Mouse (Mus musculus): Measurements from ENCODE around the gene Vps54.
"Not testable (repeated sequence)": the region's sequence is repeated elsewhere in the genome, so short reads cannot be mapped to it uniquely, and the experiment has no call there.

Gene Vps54

GRCm38 (mm10) chr11:21239763-21240509, 855 bp downstream of the Vps54 start:
- no peak for DNase-seq (ENCODE audit: low read depth, low spot score)

- DNase-seq (ENCODE audit: low read depth, low spot score), result no peak
Measured at GRCm38 (mm10) chr11:21241351-21241750, 2.3 kb downstream of the Vps54 start.

- no peak for DNase-seq (ENCODE audit: low read depth, low spot score)
Measured at GRCm38 (mm10) chr11:21247203-21247865, 8.3 kb downstream of the Vps54 start.

- DNase-seq (ENCODE audit: low read depth, low spot score), result no peak
Measured at GRCm38 (mm10) chr11:21247940-21248339, 8.9 kb downstream of the Vps54 start.

GRCm38 (mm10) chr11:21250366-21250765, 11.3 kb downstream of the Vps54 start:
- DNase-seq (ENCODE audit: low read depth, low spot score), result no peak

GRCm38 (mm10) chr11:21258611-21259010, 19.5 kb downstream of the Vps54 start:
- not testable (repeated sequence) for DNase-seq (ENCODE audit: low read depth, low spot score)

DNA sequence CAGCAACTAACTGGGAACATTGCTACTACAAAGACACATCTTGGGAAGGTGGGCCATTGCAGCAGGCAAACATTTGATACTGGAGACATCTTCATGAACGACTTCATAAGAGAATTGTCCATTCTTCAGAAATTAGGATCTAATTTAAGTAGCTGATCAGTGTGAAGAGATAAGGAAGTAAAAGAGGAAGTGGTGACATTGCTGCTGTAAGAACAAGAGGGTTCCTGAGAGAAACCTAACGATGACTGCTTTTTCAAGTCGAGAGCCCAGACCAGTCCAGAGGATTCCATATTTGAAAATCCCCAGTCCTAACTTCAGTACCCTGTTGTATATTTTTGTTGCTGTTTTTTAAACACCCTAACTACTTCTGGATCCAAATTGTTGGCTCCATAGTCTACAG, 26.3 kb downstream of the Vps54 start:
- no peak for DNase-seq (ENCODE audit: low read depth, low spot score)

GRCm38 (mm10) chr11:21276151-21276550, 37.1 kb downstream of the Vps54 start:
- no peak for DNase-seq (ENCODE audit: low read depth, low spot score)

DNA sequence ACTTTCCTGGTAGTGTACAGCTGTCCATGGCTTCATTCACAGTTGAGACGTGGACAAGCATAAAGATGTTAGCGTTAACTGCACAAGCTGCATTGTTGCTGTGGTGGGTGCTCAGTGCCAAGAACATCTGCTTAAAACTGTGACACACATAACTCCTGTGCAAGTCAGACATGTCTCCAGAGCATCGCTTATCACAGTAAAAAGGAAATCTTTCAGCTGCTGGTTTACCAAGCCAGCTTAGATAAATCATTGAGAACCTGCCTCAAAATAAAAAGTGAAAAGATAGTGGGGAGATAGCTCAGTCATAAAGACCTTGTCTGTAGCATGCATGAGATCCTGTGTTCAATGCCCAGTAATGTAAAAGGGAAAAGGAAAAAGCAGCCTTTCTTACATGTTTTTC, 47.3 kb downstream of the Vps54 start:
- no peak for DNase-seq (ENCODE audit: low read depth, low spot score)

GRCm38 (mm10) chr11:21288153-21288552, 49.1 kb downstream of the Vps54 start:
- DNase-seq (ENCODE audit: low read depth, low spot score), result not testable (repeated sequence)

DNA sequence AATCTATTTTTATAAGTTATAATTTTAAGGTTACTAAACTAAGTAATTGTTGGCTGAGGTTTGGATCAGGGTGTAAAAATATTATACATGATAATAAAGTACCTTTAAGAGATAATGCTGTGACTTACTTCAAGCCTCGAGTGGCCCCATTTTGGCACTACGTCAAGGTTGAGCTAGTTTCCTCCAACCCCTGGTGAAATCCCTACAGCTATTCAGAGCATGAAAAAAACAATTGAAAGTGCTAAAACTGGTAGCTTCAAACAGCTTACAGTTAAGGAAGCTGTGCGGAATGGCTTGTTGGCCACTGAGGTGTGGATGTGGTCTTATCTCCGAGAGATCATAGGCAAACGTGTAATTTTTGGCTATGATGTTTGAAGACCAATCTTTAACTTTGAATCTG, 56.4 kb downstream of the Vps54 start:
- no peak for DNase-seq (ENCODE audit: low read depth, low spot score)

GRCm38 (mm10) chr11:21303619-21304018, 64.5 kb downstream of the Vps54 start:
- no peak for DNase-seq (ENCODE audit: low read depth, low spot score)

DNA sequence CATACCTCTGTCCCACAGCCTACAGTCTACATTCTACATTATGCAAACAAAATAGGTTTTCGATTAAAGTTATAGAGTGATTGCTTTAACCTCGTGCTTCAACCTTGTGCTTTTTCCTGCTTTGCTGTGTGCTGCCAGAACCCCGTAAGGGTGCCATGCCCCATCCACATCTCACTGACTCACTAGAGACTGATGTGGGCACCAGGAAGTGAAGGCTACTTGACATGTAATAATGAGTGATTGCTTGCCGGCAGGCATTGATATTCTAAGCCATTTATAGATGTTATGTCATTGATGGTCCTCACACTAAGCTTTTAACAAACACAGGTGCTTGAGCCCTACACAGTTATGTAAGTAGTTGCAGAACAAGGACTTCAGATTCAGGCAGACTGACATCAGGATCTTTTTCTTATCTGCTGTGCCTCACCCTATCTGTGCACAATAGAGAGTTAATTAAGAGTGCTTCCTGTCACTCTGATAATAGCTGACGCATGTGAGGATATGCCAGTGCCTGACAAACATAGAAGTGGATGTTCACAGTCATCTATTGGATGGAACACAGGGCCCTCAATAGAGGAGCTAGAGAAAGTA, 68.1 kb downstream of the Vps54 start:
- no peak for DNase-seq (ENCODE audit: low read depth, low spot score)

DNA sequence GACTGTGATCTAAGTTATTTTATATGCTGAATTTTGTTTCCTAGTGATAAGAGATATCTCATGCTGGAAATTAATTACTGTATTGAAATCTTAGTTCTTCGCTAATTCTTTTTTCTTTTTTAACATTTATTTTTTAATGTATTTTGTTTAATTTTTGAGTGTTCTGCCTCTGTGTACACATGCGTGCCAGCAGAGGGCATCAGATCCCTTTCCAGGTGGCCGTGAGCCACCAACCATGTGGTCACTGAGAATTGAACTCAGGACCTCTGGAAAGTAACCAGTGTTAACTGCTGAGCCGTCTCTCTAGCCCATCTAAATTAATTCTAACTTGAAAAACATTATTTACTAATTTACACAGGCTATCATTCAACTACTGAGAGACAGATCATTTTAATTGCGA, 69.0 kb downstream of the Vps54 start:
- no peak for DNase-seq (ENCODE audit: low read depth, low spot score)

DNA sequence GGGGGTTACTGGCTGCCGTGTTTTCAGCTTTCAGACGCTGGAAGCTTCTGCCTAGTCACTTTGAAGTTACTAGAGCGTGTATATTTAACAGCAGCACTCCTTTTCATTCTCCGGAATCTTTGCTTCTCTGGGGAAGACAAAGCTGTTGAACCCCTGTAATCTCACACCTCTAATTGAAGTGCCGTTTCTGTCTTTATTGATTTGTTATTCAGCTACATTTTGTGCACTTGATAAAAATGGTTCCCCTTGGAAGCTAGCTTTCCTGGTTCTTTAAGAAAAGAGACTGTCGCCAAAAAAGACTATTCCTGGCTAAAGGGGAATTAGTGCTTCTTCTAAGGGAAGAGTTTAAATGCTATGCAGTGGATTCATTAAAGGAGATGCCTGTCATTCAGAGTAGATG, 70.4 kb downstream of the Vps54 start:
- DNase-seq (ENCODE audit: low read depth, low spot score), result no peak

DNA sequence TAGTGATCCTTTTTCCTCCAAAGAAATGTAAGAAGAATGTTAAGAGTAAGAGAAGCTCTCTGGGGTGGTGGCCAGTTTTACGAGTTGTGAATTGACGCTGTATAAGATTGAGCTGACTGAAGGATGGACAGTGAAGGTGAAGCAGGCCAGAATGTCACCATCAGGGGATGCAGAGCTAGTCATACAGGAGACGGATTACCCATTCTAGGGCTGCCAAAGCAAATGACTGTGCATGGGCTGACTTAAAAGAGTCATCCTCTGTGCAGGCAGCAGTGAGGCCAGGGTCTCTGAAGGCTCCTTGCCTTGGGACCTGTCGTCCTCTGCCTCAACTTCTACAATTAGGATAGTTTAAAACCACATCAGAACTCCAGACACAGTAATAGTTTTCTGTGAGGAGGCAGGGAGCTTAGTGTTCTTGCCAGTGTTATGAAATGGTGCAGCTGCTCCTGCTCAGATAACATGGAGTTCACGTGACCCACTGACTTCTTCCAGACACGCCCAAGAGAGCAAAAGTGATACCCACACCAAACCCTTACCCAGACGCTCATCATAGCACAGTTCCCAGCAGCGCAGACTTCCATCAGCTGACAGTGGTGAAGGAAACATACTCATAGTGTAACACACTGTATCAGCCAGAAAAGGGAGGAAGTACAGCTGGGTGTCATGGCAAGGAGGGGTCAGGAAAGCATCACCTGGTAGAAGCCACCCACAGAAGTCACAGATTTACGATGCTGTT, 75.0 kb downstream of the Vps54 start:
- no peak for DNase-seq (ENCODE audit: low read depth, low spot score)

- DNase-seq (ENCODE audit: low read depth, low spot score), result no peak
Measured at GRCm38 (mm10) chr11:21321577-21321976, 82.5 kb downstream of the Vps54 start.

- no peak for DNase-seq (ENCODE audit: low read depth, low spot score)
Measured at GRCm38 (mm10) chr11:21322349-21322748, 83.3 kb downstream of the Vps54 start.

- no peak for DNase-seq (ENCODE audit: low read depth, low spot score)
Measured at GRCm38 (mm10) chr11:21325781-21326180, 86.7 kb downstream of the Vps54 start.

- no peak for DNase-seq (ENCODE audit: low read depth, low spot score)
Measured at GRCm38 (mm10) chr11:21326770-21327169, 87.7 kb downstream of the Vps54 start.

- DNase-seq (ENCODE audit: low read depth, low spot score), result no peak
Measured at GRCm38 (mm10) chr11:21327486-21327885, 88.4 kb downstream of the Vps54 start.

DNA sequence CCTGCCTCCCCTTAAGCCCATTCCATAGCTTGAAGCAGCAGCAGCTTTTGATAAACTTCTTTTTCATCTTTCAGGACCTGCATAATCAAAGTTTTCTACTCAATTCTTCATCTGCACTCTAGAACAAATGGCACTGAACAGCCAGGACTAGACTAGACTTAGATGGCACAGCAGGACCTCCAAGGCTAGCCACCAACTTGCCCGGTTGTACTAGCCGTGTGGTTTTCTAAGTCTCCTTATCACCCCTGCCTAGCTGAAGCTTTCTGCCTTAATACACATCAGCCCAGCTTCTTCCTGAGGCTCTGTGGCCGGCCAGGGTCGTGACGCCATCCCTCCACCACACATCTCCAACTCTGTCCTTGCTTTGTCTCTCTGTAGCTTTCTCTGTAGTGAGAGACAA, 89.1 kb downstream of the Vps54 start:
- no peak for DNase-seq (ENCODE audit: low read depth, low spot score)

All from retina, adult 2 months (tissue).